Mouse (Mus musculus): ENCODE data around the gene Fhdc1. TPM values are rescaled to one million over a fixed set of nuclear protein-coding genes. Genes with fewer than 3 reads are reported as not detected.

Fhdc1 gene
- polyA plus RNA-seq, 1 experiment from 2014 or later = 5.8 TPM

DNA sequence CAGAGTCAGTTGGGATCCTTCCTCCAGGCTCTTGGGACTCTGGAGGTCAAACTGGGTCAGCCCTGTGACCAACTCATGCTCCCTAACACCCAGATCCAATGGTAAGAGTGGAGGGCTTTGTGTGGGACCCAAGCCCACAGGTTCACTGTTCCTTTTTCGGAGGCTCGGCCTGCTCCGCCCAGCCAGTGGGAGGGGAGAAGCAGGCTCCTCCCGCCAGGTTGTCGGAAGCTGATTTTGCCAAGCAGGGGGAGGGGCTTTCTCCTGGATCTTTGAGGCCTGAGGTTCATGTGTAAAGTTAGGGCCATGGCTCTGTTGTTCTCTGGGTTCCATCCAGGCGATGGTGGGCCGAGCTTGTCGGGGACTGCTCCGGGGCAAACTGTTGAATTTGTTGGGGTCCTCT lies 34.4 kb downstream of the Fhdc1 start:
- WGBS = 32% methylated on average over 9 of the region's 9 CpGs
- Histone ChIP-seq H3K4me2 (replicated peaks) (no peak overlapping the region), H3K4me1 (peaks cover 9% of the 10 kb centered on the region), H3K4me3 (no peak overlapping the region), H3K27ac (no peak overlapping the region), H3K36me3 (no peaks in the 10 kb centered on the region), H3K9ac (no peak overlapping the region), H3K27me3 (peaks cover 7% of the 10 kb centered on the region; the same call in 1 of the 2 replicates), H3K9me3 (replicated peaks) (no peaks in the 10 kb centered on the region)
- ATAC-seq (ENCODE audit: low FRiP score) = no peak

DNA sequence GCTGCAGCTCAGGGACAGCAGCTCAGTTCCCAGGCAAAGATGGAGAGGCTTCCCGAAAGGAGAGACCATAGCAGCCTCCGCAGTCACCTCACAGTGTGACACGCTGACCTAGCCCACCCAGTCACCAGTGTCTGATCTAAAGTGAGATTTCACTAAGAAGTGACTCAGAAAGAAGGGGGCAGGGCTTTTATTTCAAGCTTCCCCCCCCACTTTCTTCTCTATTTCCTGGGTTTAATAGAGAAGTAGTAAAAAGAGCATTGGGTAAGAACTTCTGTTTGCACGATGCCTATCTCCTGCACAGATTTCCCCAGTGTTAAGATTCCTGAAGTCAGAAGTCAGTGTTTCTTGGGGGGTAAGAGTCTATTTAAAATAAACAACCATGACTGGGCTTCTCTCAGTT lies 37.3 kb downstream of the Fhdc1 start:
- Histone ChIP-seq H3K4me2 (replicated peaks) (no peak overlapping the region), H3K4me1 (peaks cover 12% of the 10 kb centered on the region), H3K27ac (no peak overlapping the region), H3K9ac (no peak overlapping the region), H3K9me3 (replicated peaks) (no peaks in the 10 kb centered on the region), H3K27me3 (peaks cover 7% of the 10 kb centered on the region; the same call in 1 of the 2 replicates), H3K4me3 (no peak overlapping the region), H3K36me3 (no peaks in the 10 kb centered on the region)
- WGBS = 77% methylated on average over 4 of the region's 4 CpGs
- no peak for ATAC-seq (ENCODE audit: low FRiP score)

DNA sequence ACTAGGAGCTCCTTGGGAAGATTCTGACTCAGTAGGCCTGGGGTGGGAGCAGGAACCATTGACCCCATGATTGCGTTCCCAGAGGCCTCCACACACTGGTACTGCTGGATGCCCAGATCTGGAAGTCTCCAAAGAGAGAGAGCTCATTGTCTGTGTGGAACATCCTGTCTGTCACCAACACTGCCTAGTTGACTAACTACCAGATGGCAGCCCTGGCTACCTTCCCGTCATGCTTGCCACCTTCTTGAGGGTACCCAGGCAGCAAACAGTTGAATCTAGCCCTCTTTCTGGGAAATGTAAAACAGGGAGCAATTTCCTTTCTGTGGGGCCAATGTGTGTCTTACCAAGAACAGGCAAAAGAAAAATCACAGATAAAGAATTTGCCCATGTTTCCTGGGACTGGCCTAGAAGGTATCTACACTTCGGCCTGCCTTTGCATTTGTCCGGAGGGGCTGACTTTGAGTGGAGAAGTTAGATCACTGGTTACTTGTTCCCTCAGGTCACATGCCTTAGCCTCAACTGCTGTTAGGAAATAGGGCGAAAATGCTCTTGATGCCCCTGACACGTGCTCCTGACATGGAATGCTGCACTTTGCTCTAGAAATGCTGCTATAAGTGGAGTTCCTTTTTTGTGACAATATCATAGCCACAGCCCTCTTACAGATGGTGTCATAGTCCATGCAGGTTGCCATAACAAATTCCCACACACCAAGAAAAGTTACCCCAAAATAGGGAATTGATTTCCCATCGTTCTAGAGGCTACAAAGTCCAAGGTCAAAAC lies 40.6 kb downstream of the Fhdc1 start:
- H3K4me3 ChIP-seq = no peak overlapping the region
- H3K9me3 ChIP-seq (replicated peaks) = no peaks in the 10 kb centered on the region
- 95% methylated on average over 7 of the region's 7 CpGs for WGBS
- H3K4me2 ChIP-seq (replicated peaks) = no peak overlapping the region
- no peak for ATAC-seq (ENCODE audit: low FRiP score)
- peaks cover 14% of the 10 kb centered on the region; the same call in 1 of the 2 replicates for H3K4me1 ChIP-seq
- H3K36me3 ChIP-seq = no peaks in the 10 kb centered on the region
- H3K9ac ChIP-seq = no peak overlapping the region
- no peaks in the 10 kb centered on the region for H3K27me3 ChIP-seq
- no peak overlapping the region for H3K27ac ChIP-seq

DNA sequence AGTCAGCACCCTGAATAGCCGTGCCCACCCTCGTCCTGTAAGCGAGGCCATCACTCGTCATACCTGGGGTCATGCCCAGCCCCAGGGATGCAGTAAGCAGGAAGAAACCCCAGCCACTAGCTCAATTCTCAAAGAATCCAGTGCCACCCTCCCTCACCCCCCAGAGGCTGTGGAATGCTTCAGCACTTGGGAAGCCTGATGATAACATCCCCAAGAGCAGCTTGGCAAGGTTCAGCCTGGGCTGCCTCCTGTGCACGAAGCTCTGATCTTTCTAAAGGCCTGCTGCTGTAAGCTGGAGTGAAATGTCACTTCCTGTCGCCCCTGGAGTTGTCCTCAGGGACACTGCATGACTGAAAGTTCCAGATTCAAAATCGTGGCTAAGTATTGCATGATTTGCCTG lies 41.4 kb downstream of the Fhdc1 start:
- Histone ChIP-seq H3K27ac (no peak overlapping the region), H3K9ac (no peak overlapping the region), H3K4me3 (no peak overlapping the region), H3K4me2 (replicated peaks) (no peak overlapping the region), H3K27me3 (no peaks in the 10 kb centered on the region), H3K4me1 (peaks cover 17% of the 10 kb centered on the region; the same call in 1 of the 2 replicates), H3K9me3 (replicated peaks) (no peaks in the 10 kb centered on the region), H3K36me3 (no peaks in the 10 kb centered on the region)
- 70% methylated on average over 7 of the region's 7 CpGs for WGBS
- ATAC-seq (ENCODE audit: low FRiP score) = no peak

DNA sequence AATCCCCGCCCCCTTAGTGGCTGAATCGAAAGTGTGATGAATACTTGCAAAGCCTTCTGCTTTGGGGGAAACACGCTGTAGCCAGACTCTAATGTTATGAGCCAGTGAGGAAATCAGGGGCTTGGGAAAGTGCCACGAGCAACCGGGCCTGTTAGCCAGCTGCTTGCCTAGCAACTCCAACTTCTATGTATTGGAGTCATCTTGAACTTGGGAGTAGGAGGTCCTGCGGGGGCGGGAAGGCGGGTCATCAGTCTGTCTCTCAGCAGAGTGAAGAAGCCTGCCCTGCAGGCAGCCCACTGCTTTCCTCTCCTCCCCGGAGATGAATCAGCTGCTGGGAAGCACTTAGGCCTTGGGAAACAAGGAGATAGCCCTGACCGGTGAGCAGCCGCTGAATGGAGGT lies 42.1 kb downstream of the Fhdc1 start:
- Histone ChIP-seq H3K27me3 (no peaks in the 10 kb centered on the region), H3K4me1 (peaks cover 19% of the 10 kb centered on the region), H3K4me2 (replicated peaks) (no peak overlapping the region), H3K27ac (no peak overlapping the region), H3K36me3 (no peaks in the 10 kb centered on the region), H3K9me3 (replicated peaks) (no peaks in the 10 kb centered on the region), H3K4me3 (no peak overlapping the region), H3K9ac (no peak overlapping the region)
- 72% methylated on average over 11 of the region's 11 CpGs for WGBS
- ATAC-seq (ENCODE audit: low FRiP score) = no peak

DNA sequence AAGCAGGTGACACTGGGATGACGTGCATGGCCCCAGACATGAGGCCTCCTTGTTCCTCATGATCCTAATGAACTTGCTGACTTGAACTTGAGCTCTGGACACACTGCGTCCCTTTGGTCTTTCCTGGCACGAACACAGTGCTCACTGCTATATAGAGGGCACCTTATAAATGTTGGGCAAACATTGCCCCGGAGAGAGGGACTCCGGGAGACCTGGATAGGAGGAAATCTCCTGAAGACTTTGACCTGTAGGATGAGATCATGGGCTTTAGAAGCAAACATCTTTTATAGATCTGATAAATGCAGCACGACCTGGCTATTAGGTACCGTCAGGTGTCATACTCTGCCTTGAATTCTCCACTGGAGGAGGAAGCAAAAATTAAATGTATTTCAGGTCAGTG lies 43.3 kb downstream of the Fhdc1 start:
- Histone ChIP-seq H3K36me3 (no peaks in the 10 kb centered on the region), H3K27ac (no peak overlapping the region), H3K4me2 (replicated peaks) (no peak overlapping the region), H3K9ac (no peak overlapping the region), H3K4me3 (no peak overlapping the region), H3K27me3 (peaks cover 3% of the 10 kb centered on the region; the same call in 1 of the 2 replicates), H3K4me1 (peaks cover 27% of the 10 kb centered on the region), H3K9me3 (replicated peaks) (no peaks in the 10 kb centered on the region)
- no peak for ATAC-seq (ENCODE audit: low FRiP score)
- 95% methylated on average over 7 of the region's 7 CpGs for whole genome bisulfite sequencing

DNA sequence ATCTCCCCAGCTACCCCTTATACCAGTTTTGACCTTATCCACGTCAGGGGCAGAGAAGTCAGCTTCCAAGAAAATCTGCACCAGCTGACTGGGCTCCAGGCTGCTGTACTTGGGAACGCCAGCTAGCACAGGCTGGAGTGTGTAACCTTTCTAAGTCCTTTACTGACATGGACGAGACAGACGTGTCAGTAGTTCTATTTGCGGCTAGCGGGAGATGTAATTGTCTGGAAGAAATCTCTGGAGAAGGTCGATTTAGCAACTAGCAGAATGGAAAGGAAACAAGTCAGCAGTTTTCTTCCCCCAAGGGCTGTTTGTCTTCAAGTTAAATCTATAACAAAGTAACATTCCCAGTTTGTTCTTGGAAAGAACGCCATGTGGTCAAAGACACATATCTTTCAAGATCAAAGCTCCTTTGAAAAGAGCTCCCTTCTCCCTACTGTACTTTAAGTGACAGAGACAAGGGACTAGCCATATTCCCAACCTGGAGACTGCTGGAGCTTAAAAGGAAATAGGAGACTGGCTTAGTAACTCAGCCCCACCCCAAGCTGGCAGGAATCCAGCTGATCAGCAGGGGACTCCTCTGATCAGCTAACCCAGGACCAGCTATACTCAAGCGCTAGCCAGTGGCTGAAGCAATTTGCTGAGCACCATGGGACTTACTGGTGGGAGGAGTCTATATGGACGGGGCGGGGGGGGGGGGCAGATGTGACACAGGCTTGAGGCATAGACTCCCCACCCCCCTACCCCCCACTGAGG lies 44.8 kb downstream of the Fhdc1 start:
- Histone ChIP-seq H3K27me3 (peaks cover 3% of the 10 kb centered on the region; the same call in 1 of the 2 replicates), H3K36me3 (no peaks in the 10 kb centered on the region), H3K4me1 (peaks cover 38% of the 10 kb centered on the region), H3K4me3 (no peak overlapping the region), H3K9me3 (replicated peaks) (no peaks in the 10 kb centered on the region), H3K4me2 (replicated peaks) (no peak overlapping the region), H3K9ac (no peak overlapping the region), H3K27ac (peak overlapping the region; percentile 35; the same call in 1 of the 2 replicates)
- ATAC-seq (ENCODE audit: low FRiP score) = 0 out of 2 replicates have a peak, but pooled peaks have one; percentile 24
- 26% methylated on average over 11 of the region's 11 CpGs for WGBS

DNA sequence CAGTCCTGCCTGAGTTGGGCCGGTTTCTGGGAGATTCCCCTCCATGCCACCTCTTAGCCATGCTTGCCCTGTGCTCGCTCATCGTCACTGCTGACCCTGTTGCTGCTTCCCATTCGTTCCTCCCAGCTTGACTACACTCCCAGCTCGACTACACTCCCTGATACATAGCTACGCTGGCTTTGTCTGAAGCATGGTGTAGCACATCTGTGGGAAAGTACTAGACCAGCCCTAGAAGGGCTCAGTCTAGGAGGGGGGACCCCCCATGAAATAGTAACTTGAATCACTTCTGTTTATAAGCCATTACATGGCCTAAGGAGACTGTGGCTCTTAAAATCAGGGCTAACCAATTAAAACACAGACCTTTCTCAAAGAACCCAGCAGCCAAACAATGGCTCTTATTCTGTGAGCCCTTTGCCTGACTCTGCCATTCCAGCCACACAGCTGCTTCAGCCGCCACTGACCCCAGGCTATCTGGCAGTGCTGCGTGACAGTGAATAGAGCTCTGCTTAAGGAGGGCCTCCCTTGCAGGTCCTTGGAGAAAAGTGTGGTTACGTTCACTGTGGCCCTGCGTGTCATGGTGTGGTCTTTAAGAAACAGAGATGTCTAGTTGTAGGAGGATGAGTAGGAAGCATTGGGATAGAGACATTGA lies 47.3 kb downstream of the Fhdc1 start:
- 51% methylated on average over 10 of the region's 10 CpGs for WGBS
- Histone ChIP-seq H3K9ac (no peak overlapping the region), H3K9me3 (replicated peaks) (no peaks in the 10 kb centered on the region), H3K4me3 (no peak overlapping the region), H3K27me3 (peaks cover 3% of the 10 kb centered on the region), H3K27ac (0 out of 2 replicates have a peak overlapping the region, but pooled peaks have one; percentile 17), H3K36me3 (no peaks in the 10 kb centered on the region), H3K4me1 (peaks cover 42% of the 10 kb centered on the region), H3K4me2 (replicated peaks) (no peak overlapping the region)
- peak; percentile 39; the same call in 1 of the 2 replicates for ATAC-seq (ENCODE audit: low FRiP score)

DNA sequence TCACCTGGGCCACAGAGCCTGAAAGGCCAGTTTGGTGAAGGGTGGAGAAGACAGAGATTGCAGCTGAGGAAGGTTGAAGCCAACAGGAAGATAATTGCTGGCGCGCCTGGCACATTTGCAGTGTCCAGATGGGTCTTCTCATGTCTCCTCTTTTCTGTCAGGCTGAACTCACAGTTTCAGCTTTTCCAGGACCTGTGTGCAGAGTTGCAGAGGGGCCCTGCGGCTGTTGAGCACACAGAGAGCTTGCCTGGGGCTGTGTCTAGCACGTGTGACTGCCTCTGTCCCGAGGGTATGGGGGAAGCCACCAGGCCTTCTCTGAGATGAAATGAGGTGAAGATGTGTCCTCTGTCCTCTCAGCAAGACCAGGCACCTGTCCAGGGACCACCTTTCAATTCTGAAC lies 49.0 kb downstream of the Fhdc1 start:
- Histone ChIP-seq H3K9ac (no peak overlapping the region), H3K9me3 (replicated peaks) (no peaks in the 10 kb centered on the region), H3K27me3 (peaks cover 3% of the 10 kb centered on the region), H3K4me3 (no peak overlapping the region), H3K4me1 (peaks cover 42% of the 10 kb centered on the region), H3K36me3 (no peaks in the 10 kb centered on the region), H3K27ac (no peak overlapping the region), H3K4me2 (replicated peaks) (no peak overlapping the region)
- 59% methylated on average over 5 of the region's 5 CpGs for WGBS
- ATAC-seq (ENCODE audit: low FRiP score) = no peak

DNA sequence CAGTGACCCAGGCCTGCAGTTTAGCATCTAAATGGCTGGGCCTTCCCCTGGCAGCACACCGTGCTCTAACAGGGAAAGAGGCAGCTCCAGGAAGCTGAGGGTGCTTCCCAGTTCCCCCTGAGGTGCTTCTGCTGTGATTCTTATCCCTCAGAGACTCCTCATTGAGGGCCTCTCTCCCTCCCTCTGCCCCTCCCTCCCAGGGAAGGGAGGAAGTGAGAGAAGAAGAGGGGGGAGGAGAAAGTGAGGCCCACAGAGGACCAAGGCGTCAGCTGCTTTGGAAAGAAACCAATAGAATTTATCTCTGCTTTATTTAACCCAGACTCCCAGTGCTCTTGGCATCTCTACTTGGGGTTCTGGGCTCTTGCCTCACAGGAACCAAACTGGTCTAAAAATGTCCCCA lies 50.1 kb downstream of the Fhdc1 start:
- Histone ChIP-seq H3K27me3 (peaks cover 3% of the 10 kb centered on the region), H3K4me1 (peaks cover 37% of the 10 kb centered on the region), H3K36me3 (no peaks in the 10 kb centered on the region), H3K9ac (no peak overlapping the region), H3K4me2 (replicated peaks) (no peak overlapping the region), H3K9me3 (replicated peaks) (no peaks in the 10 kb centered on the region), H3K27ac (no peak overlapping the region), H3K4me3 (no peak overlapping the region)
- 18% methylated on average over 2 of the region's 2 CpGs for WGBS
- ATAC-seq (ENCODE audit: low FRiP score) = no peak

DNA sequence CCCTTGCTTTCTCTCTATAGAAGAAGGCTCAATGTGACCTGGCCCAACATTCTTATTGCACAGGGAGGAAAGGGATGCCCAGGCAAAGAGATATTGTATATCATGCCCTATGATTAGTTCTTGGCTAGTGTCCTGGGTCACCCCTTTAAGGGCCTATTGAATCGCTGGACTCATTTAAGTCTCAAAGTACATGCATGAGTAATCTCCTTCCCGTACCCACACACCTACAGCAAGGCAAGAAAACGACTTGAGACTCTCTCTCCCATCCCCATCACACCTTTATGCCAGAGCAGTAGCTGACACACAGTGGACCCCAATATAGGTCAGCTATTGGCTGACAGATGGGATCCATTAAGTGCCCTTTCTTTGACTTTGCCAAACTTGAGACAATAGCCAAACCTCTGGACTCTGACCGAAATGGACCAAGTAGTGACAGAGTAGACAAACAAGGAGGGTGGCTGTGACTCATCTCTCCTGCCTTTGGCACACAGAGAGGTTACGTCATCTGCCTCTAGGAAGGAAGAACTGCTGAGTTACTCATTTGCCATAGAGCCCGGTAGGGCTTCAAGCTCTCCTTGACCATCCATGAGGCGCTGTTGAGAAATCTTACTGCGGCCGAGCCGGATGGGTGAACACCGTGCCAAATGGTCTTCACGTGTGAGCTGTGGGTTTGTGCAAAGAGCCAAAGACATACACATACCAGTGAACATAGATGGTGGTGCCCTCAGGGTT lies 51.1 kb downstream of the Fhdc1 start:
- peaks cover 32% of the 10 kb centered on the region for H3K4me1 ChIP-seq
- H3K36me3 ChIP-seq = no peaks in the 10 kb centered on the region
- 95% methylated on average over 12 of the region's 12 CpGs for WGBS
- no peak overlapping the region for H3K4me2 ChIP-seq (replicated peaks)
- ATAC-seq (ENCODE audit: low FRiP score) = no peak
- H3K9me3 ChIP-seq (replicated peaks) = no peaks in the 10 kb centered on the region
- no peak overlapping the region for H3K27ac ChIP-seq
- peaks cover 3% of the 10 kb centered on the region for H3K27me3 ChIP-seq
- no peak overlapping the region for H3K4me3 ChIP-seq
- no peak overlapping the region for H3K9ac ChIP-seq

DNA sequence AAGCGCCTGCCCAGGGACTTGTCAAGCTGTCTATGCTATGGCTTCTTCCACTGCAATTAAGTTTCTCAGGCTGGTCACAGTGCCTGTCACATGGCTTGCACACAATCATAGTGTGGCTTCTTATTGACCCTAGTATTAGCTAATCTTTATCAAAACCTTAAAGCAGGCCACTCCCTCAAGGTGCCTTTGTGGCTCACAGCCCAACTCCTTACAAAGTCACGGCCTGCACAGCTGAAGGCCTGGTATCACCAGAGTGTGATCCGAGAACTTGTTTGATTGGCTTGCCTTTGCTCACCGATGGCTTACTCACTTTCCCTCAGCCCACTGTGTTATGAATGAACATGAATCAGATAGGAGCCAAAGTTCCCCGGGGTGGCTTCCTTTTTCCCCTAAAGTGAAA lies 52.5 kb downstream of the Fhdc1 start:
- Histone ChIP-seq H3K4me2 (replicated peaks) (no peak overlapping the region), H3K4me1 (peaks cover 25% of the 10 kb centered on the region), H3K9me3 (replicated peaks) (no peaks in the 10 kb centered on the region), H3K27me3 (peaks cover 3% of the 10 kb centered on the region), H3K4me3 (no peak overlapping the region), H3K9ac (no peak overlapping the region), H3K36me3 (no peaks in the 10 kb centered on the region), H3K27ac (no peak overlapping the region)
- 91% methylated on average over 5 of the region's 5 CpGs for WGBS
- ATAC-seq (ENCODE audit: low FRiP score) = no peak

Data from hindbrain, embryonic 12.5 days (tissue).